Comparison of ENCODE assay signal across 20 mouse cellular contexts in the genomic region with DNA sequence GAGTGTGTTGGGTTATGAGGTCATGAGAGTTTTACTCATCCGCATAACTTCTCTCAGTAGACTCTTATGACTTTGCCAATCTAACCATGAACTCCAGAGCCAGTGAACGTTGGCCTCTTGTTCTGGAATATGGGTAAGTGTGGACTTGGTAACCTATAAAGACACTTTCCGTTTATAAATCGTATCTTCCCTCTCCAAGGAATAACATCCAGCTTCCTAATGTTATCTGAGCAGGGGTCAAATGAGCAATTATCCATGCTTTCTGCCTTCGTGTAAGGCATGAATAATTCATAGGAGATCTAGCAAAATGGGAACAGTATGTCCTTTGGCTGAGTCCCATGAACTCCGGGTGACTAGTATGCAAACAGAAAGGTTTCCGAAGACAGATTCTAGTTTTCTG. TPM values are rescaled to one million over a fixed set of nuclear protein-coding genes. Genes with fewer than 3 reads are reported as not detected.
"Had no signal": no experiment of that assay in that cellular context is flagged by ENCODE, and none has a peak within 500 bp of the region (broad histone marks: within the 10 kb centered on the region; RNA-seq: fewer than 3 reads in every experiment).

No protein-coding gene starts in this region.

- ATAC-seq: hindbrain, embryonic 16.5 days; liver, postnatal 0 days had no signal

- DNase-seq: liver, embryonic 13.5 days; liver, postnatal 0 days; lung, postnatal 14 days; right cerebral cortex, postnatal 14 days; thymus, postnatal 36 days had no signal

- H3K4me1 ChIP-seq: limb, embryonic 10.5 days; liver, embryonic 13.5 days; lung, embryonic 15.5 days; megakaryocyte, embryonic 14.5 days; midbrain, embryonic 12.5 days; stomach, embryonic 15.5 days had no signal

- H3K4me3 ChIP-seq: left cerebral cortex, adult 2 months; limb, embryonic 10.5 days; liver, embryonic 13.5 days; lung, embryonic 15.5 days; megakaryocyte, embryonic 14.5 days; midbrain, embryonic 12.5 days; stomach, embryonic 15.5 days had no signal

- H3K27me3 ChIP-seq: liver, embryonic 13.5 days; lung, embryonic 15.5 days; megakaryocyte, embryonic 14.5 days; midbrain, embryonic 12.5 days; stomach, embryonic 15.5 days had no signal

- H3K4me2 ChIP-seq: liver, embryonic 13.5 days; lung, embryonic 15.5 days; midbrain, embryonic 12.5 days; stomach, embryonic 15.5 days had no signal

- H3K27ac ChIP-seq: left cerebral cortex, adult 2 months; limb, embryonic 10.5 days; liver, embryonic 13.5 days; lung, embryonic 15.5 days; macrophage; midbrain, embryonic 12.5 days; stomach, embryonic 15.5 days had no signal

- H3K9me3 ChIP-seq: limb, embryonic 10.5 days; liver, embryonic 13.5 days; lung, embryonic 15.5 days; midbrain, embryonic 12.5 days; stomach, embryonic 15.5 days had no signal

- H3K9ac ChIP-seq: liver, embryonic 13.5 days; liver, postnatal 0 days; lung, embryonic 15.5 days; midbrain, embryonic 12.5 days; stomach, embryonic 15.5 days had no signal

- H3K36me3 ChIP-seq: limb, embryonic 10.5 days; liver, embryonic 13.5 days; lung, embryonic 15.5 days; midbrain, embryonic 12.5 days; stomach, embryonic 15.5 days had no signal

RNA-seq across cellular contexts. Expression of gene Helt, which starts 22.7 kb away (rescaled TPM):
- total RNA-seq: layer of hippocampus, adult 8-10 months; layer of hippocampus, postnatal 14 days; left cerebral cortex, adult 2 months; left cerebral cortex, postnatal 14 days had no signal
- polyA plus RNA-seq: hindbrain, embryonic 16.5 days; intestine, embryonic 14.5 days; large intestine, adult 2 months; limb, embryonic 10.5 days; liver, postnatal 0 days; lung, embryonic 15.5 days; macrophage; neural tube, embryonic 14.5 days; spleen, adult 2 months had no signal
